Mouse (Mus musculus) midbrain, embryonic 14.5 days (tissue): Measurements from ENCODE around the gene Stn1. TPM values are rescaled to one million over a fixed set of nuclear protein-coding genes. Genes with fewer than 3 reads are reported as not detected.
A peak's percentile ranks its signal among the peaks of the same experiment; 100 is the strongest.

Experiments
- ATAC-seq: fragments of 200-750 bp; cut with Nextera tagmentation; 2 replicates; pipeline ENCODE4 v1.8.0; 2017; ENCODE audit warnings: moderate number of reproducible peaks, moderate library complexity; ENCODE audit not compliant: low FRiP score, low TSS enrichment
- DNase-seq: peaks from one replicate; pipeline ENCODE4 v3.0.0-alpha.2; 2015
- H3K27ac ChIP-seq: fragments of 300-500 bp; sonication (generic); replicated peaks from 2 replicates; pipeline ENCODE4 v1.5.1; 2014; ENCODE audit warnings: mild to moderate bottlenecking, low read depth, low read length, moderate library complexity
- H3K27me3 ChIP-seq: fragments of 300-500 bp; sonication (generic); 2 replicates; pipeline ENCODE4 v1.6.1; 2014; ENCODE audit warnings: low read length, control low read depth, mixed read lengths; ENCODE audit not compliant: control insufficient read depth, insufficient read depth
- H3K36me3 ChIP-seq: fragments of 300-500 bp; sonication (generic); 2 replicates; pipeline ENCODE4 v1.6.1; 2014; ENCODE audit warnings: low read length, control low read depth; ENCODE audit not compliant: control insufficient read depth, insufficient read depth
- H3K4me1 ChIP-seq: fragments of 300-500 bp; sonication (generic); 2 replicates; pipeline ENCODE4 v1.6.1; 2014; ENCODE audit warnings: mild to moderate bottlenecking, antibody characterized with exemption, low read length, control low read depth; ENCODE audit not compliant: control insufficient read depth, insufficient read depth
- H3K4me2 ChIP-seq: fragments of 300-500 bp; sonication (generic); 2 replicates; pipeline ENCODE4 v1.6.1; 2014; ENCODE audit warnings: mild to moderate bottlenecking, low read length, moderate library complexity
- H3K4me3 ChIP-seq: fragments of 300-500 bp; sonication (generic); replicated peaks from 2 replicates; pipeline ENCODE4 v1.5.1; 2014; ENCODE audit warnings: low read depth, low read length
- H3K9ac ChIP-seq: fragments of 300-500 bp; sonication (generic); replicated peaks from 2 replicates; pipeline ENCODE4 v1.6.1; 2014; ENCODE audit warnings: mild to moderate bottlenecking, low read length, moderate library complexity
- H3K9me3 ChIP-seq: fragments of 300-500 bp; sonication (generic); 2 replicates; pipeline ENCODE4 v1.6.1; 2016; ENCODE audit warnings: low read length, control low read depth, mixed read lengths; ENCODE audit not compliant: control insufficient read depth
- WGBS: fragments of 180-500 bp; shearing (Covaris S2); extraction: QIAGEN DNeasy Blood & Tissue Kit; methylation state at CpG from one replicate; pipeline ENCODE4 v1.1.7; 2014; 5-methylcytosine and 5-hydroxymethylcytosine counted together
- polyA plus RNA-seq: library from polyadenylated mRNA; unstranded; fragments of >200 nt; fragmentation: Nextera tagmentation; extraction: Ambion mirVana; gene quantifications from 2 replicates; pipeline ENCODE4 v1.2.1, GENCODE M21; 2014

Stn1 gene
- polyA plus RNA-seq, 1 experiment from 2014 or later = 30.4 TPM

DNA sequence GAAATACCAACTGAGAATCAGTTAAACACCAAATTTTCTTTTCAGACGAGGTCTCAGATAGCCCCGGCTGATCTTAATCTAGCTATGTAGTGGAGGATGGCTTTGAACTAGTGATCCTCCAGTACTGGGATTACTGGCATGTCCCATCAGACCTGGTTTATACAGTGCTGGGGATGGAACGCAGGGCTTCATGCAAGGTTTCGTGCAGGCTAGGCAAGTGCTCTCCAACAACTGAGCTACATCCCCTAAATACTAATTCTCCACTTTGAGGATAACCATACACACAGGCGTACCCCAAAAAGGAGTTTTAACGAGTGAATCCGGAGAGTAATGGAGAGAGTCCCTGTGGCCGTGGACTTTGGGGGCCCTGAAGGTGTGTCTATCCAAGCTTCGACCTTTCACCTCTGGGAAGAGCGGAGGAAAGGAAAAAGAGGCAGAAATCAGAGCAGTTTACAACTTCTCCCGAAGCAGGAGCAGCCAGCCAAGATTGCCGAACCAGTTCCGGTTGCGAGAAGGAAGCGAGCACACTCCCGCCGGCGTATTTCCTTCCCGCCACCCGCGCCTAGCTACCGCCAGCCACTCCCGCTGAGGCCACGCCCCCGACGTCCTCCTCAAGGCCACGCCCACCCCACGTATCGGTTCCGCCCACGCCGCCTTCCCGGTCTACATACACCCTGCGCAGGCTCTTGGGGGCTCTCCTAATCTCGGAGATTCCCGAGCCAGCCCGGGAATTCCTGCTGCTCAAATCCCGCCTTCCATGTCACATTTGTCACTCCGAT is 597 bp downstream of the Stn1 start:
- Histone ChIP-seq H3K27me3 (no peaks in the 10 kb centered on the region), H3K4me1 (peaks cover 7% of the 10 kb centered on the region; the same call in 1 of the 2 replicates), H3K27ac (peak overlapping the region; percentile 62), H3K9me3 (no peaks in the 10 kb centered on the region), H3K4me3 (peak overlapping the region; percentile 48), H3K9ac (peak overlapping the region; percentile 58), H3K36me3 (no peaks in the 10 kb centered on the region), H3K4me2 (peak overlapping the region; percentile 75)
- ATAC-seq (peak; percentile 97), DNase-seq (peak; percentile 99)
- WGBS = 5% methylated on average over 39 of the region's 39 CpGs

DNA sequence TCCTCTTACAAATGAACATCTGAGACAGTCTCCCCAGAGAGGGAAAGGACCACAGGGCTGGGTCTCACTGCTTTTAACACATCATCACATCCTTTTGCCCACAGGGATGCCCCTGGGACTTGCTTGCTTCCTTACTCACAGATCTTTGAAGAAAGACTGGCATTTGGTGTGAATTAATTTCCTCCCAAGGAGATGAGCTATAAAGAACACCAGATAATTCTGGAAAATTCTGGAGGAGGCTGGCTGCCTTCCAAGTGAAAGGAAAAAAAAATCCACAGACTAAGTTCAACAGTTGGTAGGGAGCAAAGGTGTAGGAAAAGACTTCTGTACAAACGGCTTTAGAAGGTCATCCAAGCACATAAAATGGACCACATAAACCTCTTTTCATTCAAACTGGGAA is 3.2 kb downstream of the Stn1 start:
- Histone ChIP-seq H3K36me3 (no peaks in the 10 kb centered on the region), H3K4me3 (no peak overlapping the region), H3K27me3 (no peaks in the 10 kb centered on the region), H3K9me3 (no peaks in the 10 kb centered on the region), H3K9ac (no peak overlapping the region), H3K4me1 (peaks cover 7% of the 10 kb centered on the region; the same call in 1 of the 2 replicates), H3K27ac (no peak overlapping the region), H3K4me2 (no peak overlapping the region)
- ATAC-seq (no peak), DNase-seq (no peak)
- 82% methylated on average over 1 of the region's 1 CpGs for WGBS

DNA sequence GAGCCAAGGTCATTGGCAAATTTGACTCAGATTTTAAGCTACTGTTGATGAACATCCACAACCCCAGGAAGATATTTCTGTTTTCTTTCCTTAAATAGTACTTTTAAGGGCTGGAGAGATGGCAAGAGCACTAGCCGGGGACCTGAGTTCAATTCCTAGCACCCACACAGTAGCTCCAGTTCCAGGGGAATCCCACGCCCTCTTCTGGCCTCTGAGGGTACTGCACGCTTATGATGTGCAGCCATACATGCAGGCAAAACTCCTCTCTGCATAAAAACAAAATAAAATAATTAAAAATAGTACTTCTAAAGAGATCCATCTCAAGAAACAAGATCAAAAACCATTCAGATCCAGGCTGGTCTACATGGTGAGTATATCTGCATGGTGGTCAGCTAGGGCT is 4.9 kb downstream of the Stn1 start:
- H3K4me2 ChIP-seq = no peak overlapping the region
- DNase-seq (no peak), ATAC-seq (no peak)
- no peak overlapping the region for H3K4me3 ChIP-seq
- H3K9ac ChIP-seq = no peak overlapping the region
- H3K27me3 ChIP-seq = no peaks in the 10 kb centered on the region
- 88% methylated on average over 3 of the region's 3 CpGs for WGBS
- peaks cover 7% of the 10 kb centered on the region; the same call in 1 of the 2 replicates for H3K4me1 ChIP-seq
- H3K27ac ChIP-seq = no peak overlapping the region
- peaks cover 2% of the 10 kb centered on the region; the same call in 1 of the 2 replicates for H3K36me3 ChIP-seq
- H3K9me3 ChIP-seq = no peaks in the 10 kb centered on the region

DNA sequence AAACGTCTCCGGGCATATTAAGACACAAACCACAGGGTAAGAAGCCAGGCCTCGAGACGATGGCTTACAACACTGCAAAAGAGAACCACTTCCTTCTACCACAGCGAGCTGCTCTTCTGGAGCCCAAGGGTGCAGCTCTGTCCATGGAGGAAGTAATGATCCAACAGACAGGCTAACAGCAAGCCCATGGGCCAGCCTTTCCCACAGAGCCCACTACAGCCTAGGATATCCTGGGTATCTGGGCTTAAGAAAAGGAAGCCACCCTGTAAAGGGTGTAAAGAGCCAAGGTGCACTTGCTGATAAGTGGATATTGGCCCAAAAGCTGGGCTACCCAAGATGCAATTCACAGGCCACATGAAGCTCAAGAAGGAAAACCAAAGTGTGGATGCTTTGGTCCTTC is 6.0 kb downstream of the Stn1 start:
- Histone ChIP-seq H3K9ac (no peak overlapping the region), H3K4me1 (peaks cover 4% of the 10 kb centered on the region; the same call in 1 of the 2 replicates), H3K36me3 (peaks cover 8% of the 10 kb centered on the region; the same call in 1 of the 2 replicates), H3K4me3 (no peak overlapping the region), H3K4me2 (no peak overlapping the region), H3K27ac (no peak overlapping the region), H3K9me3 (no peaks in the 10 kb centered on the region), H3K27me3 (no peaks in the 10 kb centered on the region)
- ATAC-seq = no peak
- DNase-seq = no peak
- 87% methylated on average over 5 of the region's 5 CpGs for WGBS

DNA sequence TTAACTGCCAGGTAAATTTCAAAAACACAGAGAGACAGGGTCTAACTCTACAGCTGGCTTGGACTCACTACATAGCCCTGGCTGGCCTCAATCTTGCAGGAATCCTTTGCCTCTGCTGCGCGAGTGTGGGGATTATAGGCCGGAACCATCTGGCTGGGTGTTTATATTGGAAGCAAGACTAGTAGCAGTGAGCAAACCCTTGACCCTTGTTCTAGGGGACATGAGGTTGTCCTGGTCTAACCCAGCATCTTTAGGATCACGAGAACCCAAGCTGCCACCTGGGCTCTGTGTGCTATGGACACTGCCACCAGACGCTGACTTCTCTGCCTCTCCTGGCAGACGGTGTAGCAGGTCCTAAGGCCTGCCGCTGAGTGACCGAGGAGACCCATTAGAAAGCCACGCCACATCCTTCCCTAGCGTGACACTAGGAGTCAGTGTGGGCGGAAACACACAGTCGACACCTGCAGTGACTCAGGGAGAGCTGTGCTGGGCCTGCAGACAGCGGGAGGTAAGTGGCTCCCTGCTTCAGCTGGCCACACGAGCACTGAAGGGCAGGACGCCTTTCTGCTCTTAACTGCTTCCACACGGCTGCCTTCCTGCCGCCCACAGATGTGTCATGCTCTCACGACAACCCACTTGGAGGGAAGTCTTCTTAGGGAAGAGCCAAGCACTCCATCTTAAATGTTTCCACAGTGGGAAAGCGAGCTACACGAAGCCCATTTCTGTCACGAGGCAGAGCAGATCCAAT is 10.9 kb downstream of the Stn1 start:
- H3K36me3 ChIP-seq = peaks cover 18% of the 10 kb centered on the region
- ATAC-seq = no peak
- H3K4me3 ChIP-seq = no peak overlapping the region
- DNase-seq = no peak
- H3K4me1 ChIP-seq = no peaks in the 10 kb centered on the region
- no peaks in the 10 kb centered on the region for H3K27me3 ChIP-seq
- no peak overlapping the region for H3K27ac ChIP-seq
- 87% methylated on average over 21 of the region's 21 CpGs for WGBS
- H3K4me2 ChIP-seq = no peak overlapping the region
- no peak overlapping the region for H3K9ac ChIP-seq
- no peaks in the 10 kb centered on the region for H3K9me3 ChIP-seq

DNA sequence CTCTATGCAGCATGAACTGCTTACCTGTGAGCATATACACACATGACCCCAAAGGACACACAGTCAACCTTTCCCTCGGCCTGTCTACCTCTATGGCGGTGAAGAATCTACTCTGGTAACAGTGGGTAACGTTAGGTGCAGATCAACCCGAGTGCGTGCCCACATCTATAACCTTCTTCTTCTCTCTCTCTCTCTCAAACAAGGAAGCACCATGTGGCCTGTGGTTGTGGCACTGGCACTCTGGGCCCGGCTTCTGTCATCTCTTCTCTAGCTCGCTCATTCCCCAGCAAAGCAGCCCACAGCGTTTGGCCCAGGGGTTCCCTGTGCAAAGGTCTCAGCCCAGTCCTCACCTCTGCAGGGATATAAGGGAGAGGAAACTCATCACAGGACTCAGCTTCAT is 12.4 kb downstream of the Stn1 start:
- Histone ChIP-seq H3K27ac (no peak overlapping the region), H3K27me3 (no peaks in the 10 kb centered on the region), H3K4me3 (no peak overlapping the region), H3K4me1 (no peaks in the 10 kb centered on the region), H3K4me2 (no peak overlapping the region), H3K36me3 (peaks cover 18% of the 10 kb centered on the region), H3K9me3 (no peaks in the 10 kb centered on the region), H3K9ac (no peak overlapping the region)
- 95% methylated on average over 8 of the region's 8 CpGs for WGBS
- ATAC-seq (no peak), DNase-seq (no peak)

DNA sequence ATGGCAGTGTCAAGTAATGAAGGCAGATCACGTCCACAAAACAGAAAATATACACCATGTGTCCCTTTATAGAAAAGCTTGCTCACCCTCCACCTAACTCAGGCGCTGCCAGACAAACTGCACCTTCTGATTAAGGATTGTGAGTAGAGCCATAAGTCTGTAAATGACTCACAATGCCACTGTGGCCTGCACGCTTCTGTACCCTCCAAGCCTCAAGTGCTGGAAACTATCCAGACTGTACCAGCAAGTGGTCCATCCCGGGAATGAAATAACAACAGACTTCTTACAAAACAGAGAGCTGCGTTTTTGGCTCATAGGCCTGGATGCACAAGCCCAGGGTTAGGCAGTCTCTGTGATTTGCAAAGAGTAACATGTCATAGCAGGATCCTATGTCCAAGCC is 15.9 kb downstream of the Stn1 start:
- no peak for ATAC-seq
- Histone ChIP-seq H3K4me1 (no peaks in the 10 kb centered on the region), H3K4me3 (no peak overlapping the region), H3K4me2 (no peak overlapping the region), H3K36me3 (peaks cover 11% of the 10 kb centered on the region), H3K27ac (no peak overlapping the region), H3K27me3 (no peaks in the 10 kb centered on the region), H3K9me3 (no peaks in the 10 kb centered on the region), H3K9ac (no peak overlapping the region)
- DNase-seq = no peak
- WGBS = 91% methylated on average over 5 of the region's 5 CpGs

DNA sequence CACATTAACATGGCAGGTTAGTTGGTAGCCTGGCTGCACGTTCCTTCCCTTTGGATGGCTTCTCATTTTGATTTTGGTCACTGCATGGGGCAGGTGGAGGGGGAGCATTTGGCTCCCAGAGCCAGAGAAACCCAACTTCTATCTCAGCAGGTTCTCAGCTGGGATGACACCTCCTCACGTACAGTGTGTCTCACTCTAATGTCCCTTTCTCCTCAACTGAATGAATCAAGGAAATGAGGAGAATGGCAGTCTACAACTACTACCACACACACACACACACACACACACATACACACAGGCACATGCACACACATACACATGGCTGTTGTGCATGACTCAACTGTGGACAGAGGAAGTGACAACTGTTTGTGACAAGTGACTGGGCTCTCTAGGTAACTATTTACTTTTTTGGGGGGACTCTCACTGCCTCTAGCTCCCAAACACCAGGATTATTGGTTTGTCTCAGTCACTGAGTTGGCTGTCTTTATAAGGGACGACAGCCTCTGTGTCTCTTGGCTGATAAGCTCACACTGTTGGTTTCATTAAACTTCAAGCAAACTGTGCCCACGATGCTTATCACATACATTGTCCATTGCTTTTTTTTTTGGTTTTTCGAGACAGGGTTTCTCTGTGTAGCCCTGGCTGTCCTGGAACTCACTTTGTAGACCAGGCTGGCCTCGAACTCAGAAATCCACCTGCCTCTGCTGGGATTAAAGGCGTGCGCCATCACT is 18.0 kb downstream of the Stn1 start:
- Histone ChIP-seq H3K36me3 (peaks cover 24% of the 10 kb centered on the region), H3K4me1 (no peaks in the 10 kb centered on the region), H3K9ac (no peak overlapping the region), H3K4me3 (no peak overlapping the region), H3K4me2 (no peak overlapping the region), H3K9me3 (no peaks in the 10 kb centered on the region), H3K27ac (no peak overlapping the region), H3K27me3 (no peaks in the 10 kb centered on the region)
- WGBS = 93% methylated on average over 8 of the region's 8 CpGs
- no peak for ATAC-seq
- DNase-seq = no peak
